ENCODE assay signal across 8 mouse cellular contexts in the genomic region with DNA sequence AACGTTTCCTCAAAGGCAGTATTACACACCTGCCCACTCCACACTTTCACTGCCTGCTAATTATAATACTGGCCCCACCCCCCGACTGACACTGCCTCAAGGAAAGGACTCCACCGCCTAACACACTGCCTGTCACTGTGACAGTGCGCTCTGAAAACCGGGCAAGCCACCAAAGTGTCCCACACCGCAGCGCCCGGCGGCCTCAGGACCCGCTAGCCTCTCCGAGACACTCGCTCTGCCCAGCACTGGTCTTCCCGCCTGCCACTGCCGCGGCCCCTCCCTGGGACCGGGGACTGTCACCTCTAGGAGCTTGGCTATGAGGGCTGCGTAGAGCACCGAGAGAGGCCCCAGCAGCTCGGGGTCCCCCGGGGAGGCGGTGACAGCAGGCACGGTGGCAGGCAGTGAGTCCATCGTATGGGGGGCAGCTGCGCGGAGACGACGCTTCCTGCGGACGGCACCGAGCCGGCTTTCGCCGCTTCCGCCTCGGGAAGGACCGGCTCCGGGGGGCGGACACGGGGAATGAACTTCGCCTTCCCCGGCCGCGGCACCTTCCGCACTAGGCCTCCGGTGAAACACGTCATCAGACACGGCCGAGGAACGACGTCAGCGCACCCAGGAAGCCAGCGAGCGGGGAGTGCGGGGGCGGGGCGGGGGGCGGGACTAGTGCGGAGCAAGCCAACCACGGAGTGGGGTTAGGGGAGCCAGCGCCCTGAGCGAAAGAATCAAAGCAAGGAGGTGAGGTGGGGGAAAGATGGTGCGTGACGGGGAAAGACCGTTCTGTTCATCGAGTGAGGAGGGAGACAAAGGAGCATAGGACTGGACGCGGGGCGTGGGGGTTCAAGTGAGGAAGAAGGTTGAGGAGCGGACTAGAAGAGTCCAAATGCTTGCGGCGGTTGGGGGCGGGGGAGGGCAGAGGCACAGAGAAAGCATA. TPM values are rescaled to one million over a fixed set of nuclear protein-coding genes. Genes with fewer than 3 reads are reported as not detected.
A peak's percentile ranks its signal among the peaks of the same experiment; 100 is the strongest.
DNase-seq lines count a peak whose midpoint lies in the region; ATAC-seq and TF ChIP-seq lines count a peak whose summit lies in the region.

No protein-coding gene starts in this region.

- ATAC-seq in embryonic facial prominence, embryonic 14.5 days (ENCODE audit: low read depth) = peak; percentile 96
- ATAC-seq in limb, embryonic 13.5 days (ENCODE audit: low FRiP score, low read depth) = peak; percentile 96
- peak; percentile 99 for ATAC-seq in midbrain, embryonic 15.5 days (replicated peaks)

- WGBS in bone marrow, adult 2 months = under 1% methylated on average over 71 of the region's 72 CpGs
- WGBS in embryonic facial prominence, embryonic 14.5 days = 1% methylated on average over 52 of the region's 72 CpGs
- under 1% methylated on average over 72 of the region's 72 CpGs for whole genome bisulfite sequencing in heart, adult 2 months
- WGBS in limb, embryonic 13.5 days = under 1% methylated on average over 72 of the region's 72 CpGs
- WGBS in midbrain, embryonic 15.5 days = under 1% methylated on average over 71 of the region's 72 CpGs

- intact Hi-C loops in heart, adult 2 months (cut with DNase I) = loop anchor here (1.0 to 2.0 kb wide), 2 partner anchors 24 to 44 kb away; a partner anchor contains a TSS

- H3K79me2 ChIP-seq in heart, adult 2 months (replicated peaks; ENCODE audit: control insufficient read depth, insufficient read depth, low read length) = no peaks in the 10 kb centered on the region

- no peaks in the 10 kb centered on the region for H3K9me3 ChIP-seq in embryonic facial prominence, embryonic 14.5 days (ENCODE audit: control insufficient read depth, low read length)
- no peaks in the 10 kb centered on the region for H3K9me3 ChIP-seq in limb, embryonic 13.5 days
- H3K9me3 ChIP-seq in midbrain, embryonic 15.5 days = no peaks in the 10 kb centered on the region

- peak overlapping the region; percentile 100 for H3K4me3 ChIP-seq in bone marrow, adult 2 months (replicated peaks; ENCODE audit: control insufficient read depth, low read depth, low read length)
- H3K4me3 ChIP-seq in embryonic facial prominence, embryonic 14.5 days (ENCODE audit: low read depth, low read length) = peak overlapping the region; percentile 97
- peak overlapping the region; percentile 83 for H3K4me3 ChIP-seq in heart, adult 2 months
- H3K4me3 ChIP-seq in limb, embryonic 13.5 days = peak overlapping the region; percentile 95
- peak overlapping the region; percentile 85 for H3K4me3 ChIP-seq in midbrain, embryonic 15.5 days

- 0 out of 2 replicates have a peak, but pooled peaks have one; percentile 2 for TF ChIP-seq CTCF in bone marrow, adult 2 months (IDR thresholded peaks at IDR 0.05; ENCODE audit: control insufficient read depth, insufficient read depth, low read length)
- no peak for TF ChIP-seq CTCF in heart, adult 2 months (IDR thresholded peaks at IDR 0.05)

- no peaks in the 10 kb centered on the region for H3K4me1 ChIP-seq in bone marrow, adult 2 months (ENCODE audit: control insufficient read depth, insufficient read depth, low read length)
- H3K4me1 ChIP-seq in embryonic facial prominence, embryonic 14.5 days (ENCODE audit: control insufficient read depth, insufficient read depth, low read length) = no peaks in the 10 kb centered on the region
- peaks cover 4% of the 10 kb centered on the region for H3K4me1 ChIP-seq in heart, adult 2 months (ENCODE audit: control insufficient read depth, insufficient read depth, low read length)
- peaks cover 18% of the 10 kb centered on the region for H3K4me1 ChIP-seq in limb, embryonic 13.5 days
- H3K4me1 ChIP-seq in midbrain, embryonic 15.5 days = peaks cover 14% of the 10 kb centered on the region

- peak; percentile 96 for DNase-seq in A20 (ENCODE audit: low read depth, low spot score)
- peak; percentile 93 for DNase-seq in embryonic facial prominence, embryonic 14.5 days (ENCODE audit: low spot score)
- peak; percentile 89 to 90 for DNase-seq in heart, adult 2 months
- peak; percentile 84 to 87 for DNase-seq in kidney, adult 8-10 months
- DNase-seq in spleen, adult 18-20 months = peak; percentile 81 to 88

- H3K27me3 ChIP-seq in embryonic facial prominence, embryonic 14.5 days (replicated peaks; ENCODE audit: control insufficient read depth, insufficient read depth, low read length) = no peaks in the 10 kb centered on the region
- H3K27me3 ChIP-seq in heart, adult 2 months (ENCODE audit: control insufficient read depth, insufficient read depth, low read length) = no peaks in the 10 kb centered on the region
- H3K27me3 ChIP-seq in limb, embryonic 13.5 days = no peaks in the 10 kb centered on the region
- H3K27me3 ChIP-seq in midbrain, embryonic 15.5 days (replicated peaks) = no peaks in the 10 kb centered on the region

- H3K36me3 ChIP-seq in embryonic facial prominence, embryonic 14.5 days (ENCODE audit: control insufficient read depth, insufficient read depth, low read length) = peaks cover 55% of the 10 kb centered on the region
- no peaks in the 10 kb centered on the region for H3K36me3 ChIP-seq in heart, adult 2 months (ENCODE audit: control insufficient read depth, insufficient read depth, low read length)
- peaks cover 53% of the 10 kb centered on the region for H3K36me3 ChIP-seq in limb, embryonic 13.5 days
- H3K36me3 ChIP-seq in midbrain, embryonic 15.5 days (replicated peaks) = peaks cover 19% of the 10 kb centered on the region; the same call in 1 of the 2 replicates

- H3K4me2 ChIP-seq in embryonic facial prominence, embryonic 14.5 days (ENCODE audit: low read depth, low read length) = peak overlapping the region; percentile 92
- peak overlapping the region; percentile 94 for H3K4me2 ChIP-seq in limb, embryonic 13.5 days (replicated peaks)
- peak overlapping the region; percentile 96 for H3K4me2 ChIP-seq in midbrain, embryonic 15.5 days

- H3K27ac ChIP-seq in bone marrow, adult 2 months (ENCODE audit: control insufficient read depth, insufficient read depth, low read depth, low read length, poor library complexity) = peak overlapping the region; percentile 97
- peak overlapping the region; percentile 81 for H3K27ac ChIP-seq in embryonic facial prominence, embryonic 14.5 days (replicated peaks; ENCODE audit: low read depth, low read length)
- peak overlapping the region; percentile 85 for H3K27ac ChIP-seq in heart, adult 2 months
- H3K27ac ChIP-seq in limb, embryonic 13.5 days = peak overlapping the region; percentile 58; the same call in 1 of the 2 replicates
- H3K27ac ChIP-seq in midbrain, embryonic 15.5 days = peak overlapping the region; percentile 87

- TF ChIP-seq EP300 in heart, adult 2 months (IDR thresholded peaks at IDR 0.05; ENCODE audit: insufficient read depth, low read depth, low read length) = no peak

- H3K9ac ChIP-seq in embryonic facial prominence, embryonic 14.5 days (ENCODE audit: low read depth, low read length) = peak overlapping the region; percentile 95
- peak overlapping the region; percentile 89 for H3K9ac ChIP-seq in heart, adult 2 months (ENCODE audit: low read depth, low read length)
- peak overlapping the region; percentile 90 for H3K9ac ChIP-seq in limb, embryonic 13.5 days
- peak overlapping the region; percentile 75 for H3K9ac ChIP-seq in midbrain, embryonic 15.5 days

- peak; percentile 79; the same call in 1 of the 2 replicates for TF ChIP-seq POLR2A in bone marrow, adult 2 months (IDR thresholded peaks at IDR 0.05; ENCODE audit: borderline replicate concordance, control insufficient read depth, low read depth, low read length)
- TF ChIP-seq POLR2A in heart, adult 2 months (IDR thresholded peaks at IDR 0.05; ENCODE audit: insufficient read depth, low read depth, low read length) = peak; percentile 53; the same call in 1 of the 2 replicates

RNA-seq across cellular contexts. Expression of a gene that starts 24.2 kb away (rescaled TPM):
- 24.4 and 37.2 TPM in 2 replicates for polyA plus RNA-seq in bone marrow, adult 2 months (2011; ENCODE audit: insufficient read depth, insufficient read length, low replicate concordance, missing spikeins)
- polyA plus RNA-seq in embryonic facial prominence, embryonic 14.5 days (2014; fragmentation: Nextera tagmentation; extraction: Ambion mirVana) = 125 and 127 TPM in 2 replicates
- 100 to 1,000 TPM; 101 to 129 TPM for total RNA-seq in heart, adult 2 months (2021)
- 51.6 and 64.3 TPM in 2 replicates for polyA plus RNA-seq in heart, adult 2 months (2012; rRNA removed)
- polyA plus RNA-seq in limb, embryonic 13.5 days (2015; fragmentation: Nextera tagmentation; extraction: Ambion mirVana) = 114 and 131 TPM in 2 replicates
- polyA plus RNA-seq in midbrain, embryonic 15.5 days (2015; fragmentation: Nextera tagmentation; extraction: Ambion mirVana) = 106 and 114 TPM in 2 replicates

RNA-seq across cellular contexts. Expression of a gene that starts 43.6 kb away (rescaled TPM):
- polyA plus RNA-seq in bone marrow, adult 2 months (2011; ENCODE audit: insufficient read depth, insufficient read length, low replicate concordance, missing spikeins) = 4.6 and 16.6 TPM in 2 replicates
- polyA plus RNA-seq in embryonic facial prominence, embryonic 14.5 days (2014; fragmentation: Nextera tagmentation; extraction: Ambion mirVana) = 16.6 and 20.4 TPM in 2 replicates
- 10 to 100 TPM; 18.4 to 21.7 TPM for total RNA-seq in heart, adult 2 months (2021)
- polyA plus RNA-seq in heart, adult 2 months (2012; rRNA removed) = 10.2 and 17.8 TPM in 2 replicates
- polyA plus RNA-seq in limb, embryonic 13.5 days (2015; fragmentation: Nextera tagmentation; extraction: Ambion mirVana) = 21.9 and 24.4 TPM in 2 replicates
- 16.6 and 17.4 TPM in 2 replicates for polyA plus RNA-seq in midbrain, embryonic 15.5 days (2015; fragmentation: Nextera tagmentation; extraction: Ambion mirVana)

RNA-seq across cellular contexts. Expression of a gene that starts 48.1 kb away (rescaled TPM):
- 16.7 and 22.5 TPM in 2 replicates for polyA plus RNA-seq in bone marrow, adult 2 months (2011; ENCODE audit: insufficient read depth, insufficient read length, low replicate concordance, missing spikeins)
- 49.4 and 50.4 TPM in 2 replicates for polyA plus RNA-seq in embryonic facial prominence, embryonic 14.5 days (2014; fragmentation: Nextera tagmentation; extraction: Ambion mirVana)
- total RNA-seq in heart, adult 2 months (2021) = 10 to 100 TPM; 31.5 to 32.9 TPM
- polyA plus RNA-seq in heart, adult 2 months (2012; rRNA removed) = 15.0 and 25.9 TPM in 2 replicates
- 33.5 and 36.2 TPM in 2 replicates for polyA plus RNA-seq in limb, embryonic 13.5 days (2015; fragmentation: Nextera tagmentation; extraction: Ambion mirVana)
- polyA plus RNA-seq in midbrain, embryonic 15.5 days (2015; fragmentation: Nextera tagmentation; extraction: Ambion mirVana) = 99.6 and 106 TPM in 2 replicates

RNA-seq across cellular contexts. Expression of a gene that starts 48.8 kb away (rescaled TPM):
- 20.8 and 29.3 TPM in 2 replicates for polyA plus RNA-seq in bone marrow, adult 2 months (2011; ENCODE audit: insufficient read depth, insufficient read length, low replicate concordance, missing spikeins)
- polyA plus RNA-seq in embryonic facial prominence, embryonic 14.5 days (2014; fragmentation: Nextera tagmentation; extraction: Ambion mirVana) = 35.5 and 40.8 TPM in 2 replicates
- 10 to 100 TPM; 27.6 to 28.5 TPM for total RNA-seq in heart, adult 2 months (2021)
- 16.9 and 40.8 TPM in 2 replicates for polyA plus RNA-seq in heart, adult 2 months (2012; rRNA removed)
- polyA plus RNA-seq in limb, embryonic 13.5 days (2015; fragmentation: Nextera tagmentation; extraction: Ambion mirVana) = 62.9 and 67.2 TPM in 2 replicates
- 48.5 and 57.1 TPM in 2 replicates for polyA plus RNA-seq in midbrain, embryonic 15.5 days (2015; fragmentation: Nextera tagmentation; extraction: Ambion mirVana)

Comparison
In these comparisons a context has a peak if more than half of its experiments do, and no peak if none do; other contexts are left out.
1. Peak in every context shown above with its lines: DNase-seq, ATAC-seq, H3K4me3 ChIP-seq and H3K27ac ChIP-seq.